Mouse (Mus musculus) adrenal gland, postnatal 14 days (tissue): ENCODE results near the gene Alg14. TPM values are rescaled to one million over a fixed set of nuclear protein-coding genes. Genes with fewer than 3 reads are reported as not detected.

Experiments used
- DNase-seq: peaks from one replicate; pipeline ENCODE4 v3.0.0; 2021; ENCODE audit warnings: mixed read lengths
- total RNA-seq: library from RNA; stranded (reverse); gene quantifications from 2 replicates; pipeline ENCODE4 v1.2.3, GENCODE M21; 2021

Alg14 gene
- total RNA-seq, 1 experiment from 2014 or later = 37.2 TPM

DNA sequence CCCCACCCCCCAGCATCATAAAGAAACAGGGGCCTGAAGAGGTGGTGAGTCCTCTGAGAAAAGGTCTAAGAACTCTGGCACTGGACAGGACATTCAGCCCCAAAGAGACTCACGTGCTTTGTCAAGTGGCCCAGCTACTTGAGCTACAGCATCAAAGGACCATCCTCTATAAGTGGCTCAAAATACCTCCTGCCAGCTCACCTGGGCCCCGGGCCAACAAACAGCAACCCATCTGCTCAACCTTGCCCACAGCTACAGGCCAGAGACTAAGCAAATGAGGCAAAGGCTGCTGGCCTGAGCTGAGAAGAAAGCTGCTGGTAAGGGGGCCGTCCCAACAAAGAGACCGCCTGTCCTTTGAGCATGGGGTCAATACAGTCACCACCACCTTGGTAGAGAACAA, 14.0 kb upstream of the Alg14 start:
- DNase-seq = no peak

DNA sequence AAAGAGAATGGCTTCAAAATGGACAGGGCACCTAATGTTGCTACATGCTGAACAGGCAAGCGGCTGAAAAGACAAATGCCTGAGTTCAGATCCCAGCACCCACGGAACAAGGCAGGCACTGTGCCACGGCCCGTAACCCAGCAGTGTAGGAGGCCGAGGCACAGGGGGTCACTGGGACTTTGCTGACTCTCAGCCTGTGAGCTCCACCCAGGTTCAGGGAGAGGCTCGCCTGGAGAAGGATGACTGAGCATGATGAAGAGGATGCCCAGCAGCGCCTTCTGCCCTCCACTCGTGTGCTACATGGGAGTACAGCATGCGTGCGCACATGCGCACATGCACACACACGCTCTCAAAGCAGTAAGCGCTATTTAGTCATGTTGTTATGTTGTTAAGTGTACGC, 11.9 kb upstream of the Alg14 start:
- DNase-seq = no peak

DNA sequence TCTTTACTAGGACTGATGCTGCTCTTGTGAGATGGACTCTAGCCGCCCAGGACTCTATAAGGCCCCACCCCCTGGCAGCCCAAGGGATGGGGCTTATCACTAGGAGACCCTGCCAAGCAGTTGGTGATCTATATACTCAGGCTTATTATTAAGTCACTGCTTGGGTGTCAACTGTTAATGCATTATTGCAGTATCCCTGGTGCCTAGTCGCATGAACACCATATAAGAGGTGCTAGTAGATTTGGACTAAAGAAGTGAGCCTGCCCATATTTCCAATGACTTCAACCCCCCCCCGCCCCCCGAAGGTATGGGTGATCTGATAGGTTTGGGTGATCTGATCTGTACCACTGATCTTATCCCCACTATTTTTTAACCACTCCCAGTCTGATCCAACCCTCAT, 8.6 kb upstream of the Alg14 start, which contains the start of gene Tmem56:
TSS of gene Tmem56 (minus strand) at position 101 of the 400 bp plus-strand sequence.
- DNase-seq = no peak

DNA sequence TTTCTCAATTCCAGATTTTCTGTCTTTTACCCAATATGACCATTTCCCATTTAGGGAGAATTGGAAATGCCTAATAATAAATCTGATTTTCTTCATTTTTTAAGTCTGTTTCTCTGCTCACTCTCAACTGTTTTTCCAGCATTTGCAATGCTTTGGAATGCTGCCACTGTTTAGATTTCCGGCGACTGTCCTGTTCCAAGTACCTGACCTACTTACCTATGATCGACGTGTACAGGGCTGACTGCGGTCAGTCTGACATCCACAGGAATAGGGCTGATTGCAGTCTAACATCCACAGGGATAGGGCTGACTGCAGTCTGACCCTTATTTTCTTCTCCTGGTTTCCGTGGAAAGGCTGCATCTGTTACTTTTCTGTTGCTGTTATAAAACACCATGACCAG, 6.4 kb upstream of the Alg14 start:
- DNase-seq = no peak

DNA sequence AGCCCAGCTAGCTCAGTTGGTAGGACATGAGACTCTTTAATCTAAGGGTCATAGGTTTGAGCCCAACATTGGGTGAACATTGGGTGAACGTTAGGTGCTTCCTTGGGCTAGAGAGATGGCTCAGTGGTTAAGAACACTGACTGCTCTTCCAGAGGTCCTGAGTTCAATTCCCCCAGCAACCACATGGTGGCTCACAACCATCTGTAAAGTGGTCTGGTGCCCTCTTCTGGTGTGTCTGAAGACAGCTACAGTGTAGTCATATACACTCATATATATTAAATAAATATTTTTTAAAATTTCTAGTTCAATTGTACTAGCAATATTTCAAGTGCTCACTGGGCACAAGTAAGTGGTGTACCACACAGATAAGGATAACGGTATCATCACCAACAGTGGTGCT, 4.4 kb upstream of the Alg14 start:
- no peak for DNase-seq

DNA sequence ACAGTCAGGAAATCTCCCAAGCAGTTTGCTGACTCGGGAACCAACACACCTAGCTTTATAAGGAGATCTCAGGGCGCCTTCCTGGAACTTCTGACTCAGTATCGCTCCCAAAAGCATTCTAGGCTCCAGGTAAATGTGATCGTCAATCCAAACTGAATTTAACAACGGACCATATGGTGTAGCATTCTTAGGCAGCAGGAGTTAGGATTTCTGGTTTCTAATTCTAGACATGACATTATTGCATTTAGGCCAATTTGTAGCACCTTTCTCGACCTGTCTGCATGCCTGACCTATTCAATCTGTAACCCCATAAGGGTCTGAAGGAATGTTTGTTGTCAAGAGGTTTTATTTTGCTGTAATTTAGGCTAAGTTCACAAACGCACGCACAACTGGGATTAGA, 892 bp upstream of the Alg14 start:
- DNase-seq = no peak

DNA sequence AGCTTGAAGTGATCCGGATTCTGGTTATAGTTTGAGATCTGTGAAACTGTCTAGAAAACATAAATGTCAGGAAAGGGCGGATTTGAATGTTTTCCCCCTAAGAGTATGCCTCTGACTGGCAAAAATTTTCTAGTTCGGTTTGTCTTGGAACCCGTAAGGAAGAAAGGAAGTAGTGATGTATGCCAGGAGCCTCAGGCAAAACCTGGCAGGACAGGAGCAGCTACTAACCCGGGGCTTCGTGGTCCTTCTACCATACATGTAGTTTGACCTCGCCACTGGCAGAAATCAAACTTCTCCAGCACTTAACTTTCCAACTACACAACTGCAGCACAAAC, 381 bp upstream of the Alg14 start:
- DNase-seq = no peak

DNA sequence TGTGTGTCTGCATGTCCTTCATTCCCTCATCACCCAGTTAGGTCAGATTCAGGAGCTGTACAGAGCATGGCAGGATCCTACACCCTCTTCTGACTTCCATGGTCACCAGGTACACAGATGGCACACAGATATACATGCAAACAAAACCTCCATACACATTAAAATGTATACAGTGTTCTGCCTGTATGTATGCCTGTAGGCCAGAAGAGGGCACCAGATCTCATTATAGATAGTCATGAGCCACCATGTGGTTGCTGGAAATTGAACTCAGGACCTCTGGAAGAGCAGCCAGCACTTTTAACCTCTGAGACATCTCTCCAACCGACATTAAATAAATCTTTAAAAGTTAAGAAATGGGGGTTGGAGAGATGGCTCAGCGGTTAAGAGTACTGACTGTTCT, 2.6 kb downstream of the Alg14 start:
- no peak for DNase-seq

DNA sequence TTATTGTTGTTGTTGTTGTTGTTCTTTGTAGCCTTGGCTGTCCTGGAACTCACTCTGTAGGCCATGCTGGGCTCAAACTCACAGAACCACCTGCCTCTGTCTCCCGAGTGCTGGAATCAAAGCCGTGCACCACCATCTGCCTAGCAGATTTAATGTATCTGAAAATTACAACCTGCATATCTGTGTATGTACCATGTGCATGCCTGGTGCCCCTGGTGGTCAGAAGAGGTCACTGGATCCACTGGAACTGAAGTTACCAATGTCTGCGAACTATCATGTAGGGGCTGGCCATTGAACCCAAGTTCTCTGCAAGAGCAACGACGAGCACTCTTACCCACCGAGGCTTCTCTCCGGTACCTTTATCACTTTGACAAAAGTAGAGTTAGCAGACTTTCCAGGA, 15.1 kb downstream of the Alg14 start:
- peak; percentile 34 for DNase-seq

DNA sequence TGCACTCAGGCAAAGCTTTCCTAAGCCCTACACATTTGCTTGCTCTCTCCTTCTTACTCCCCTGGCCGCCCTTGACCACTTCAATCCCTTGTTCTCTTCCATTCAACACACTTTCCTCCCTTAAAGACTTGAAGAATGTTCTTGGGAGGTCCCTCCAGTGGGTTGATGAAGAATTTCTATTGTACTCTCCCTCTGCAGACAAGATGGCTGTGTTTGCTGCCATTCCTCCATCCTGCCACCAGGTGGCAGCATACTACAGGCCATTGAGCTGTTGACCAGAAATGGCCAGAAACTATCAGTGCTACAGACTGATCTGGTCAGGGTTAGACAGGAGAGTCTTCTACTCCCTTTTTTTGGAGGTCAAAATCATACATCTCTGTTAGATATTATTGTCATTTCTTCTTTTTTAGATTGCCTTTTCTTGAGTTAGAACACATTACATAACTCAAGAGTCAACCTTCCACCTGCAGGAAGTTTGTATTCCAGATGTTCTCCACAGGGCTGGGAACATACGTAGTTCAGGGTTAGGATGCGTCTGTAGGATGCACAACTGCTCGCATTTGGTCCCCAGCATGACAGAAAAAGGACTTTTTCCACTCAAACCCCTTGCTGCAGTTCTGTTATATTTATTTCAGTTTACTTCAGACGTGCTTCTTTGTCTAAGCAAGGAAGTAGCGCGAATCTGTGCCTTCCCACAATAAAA, 16.1 kb downstream of the Alg14 start:
- DNase-seq = peak; percentile 87

DNA sequence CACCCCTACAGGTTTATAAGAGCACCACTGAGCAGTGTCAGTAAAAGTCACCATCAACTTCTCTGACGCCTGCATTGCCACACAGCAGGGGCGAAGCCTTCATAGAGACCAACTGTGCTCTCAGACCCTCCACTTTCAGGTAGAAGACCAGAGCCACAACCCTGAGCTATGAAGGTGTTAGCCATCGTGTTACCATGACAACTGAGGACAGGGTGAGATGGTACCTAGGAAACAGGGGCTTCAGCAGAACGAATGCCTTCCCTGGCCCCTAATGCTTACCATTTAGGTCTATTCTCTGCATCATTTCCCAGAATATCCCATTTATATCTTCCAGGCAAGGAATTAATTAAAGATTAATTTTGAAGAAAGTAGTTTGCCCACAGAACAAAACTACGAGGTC, 17.4 kb downstream of the Alg14 start:
- no peak for DNase-seq

DNA sequence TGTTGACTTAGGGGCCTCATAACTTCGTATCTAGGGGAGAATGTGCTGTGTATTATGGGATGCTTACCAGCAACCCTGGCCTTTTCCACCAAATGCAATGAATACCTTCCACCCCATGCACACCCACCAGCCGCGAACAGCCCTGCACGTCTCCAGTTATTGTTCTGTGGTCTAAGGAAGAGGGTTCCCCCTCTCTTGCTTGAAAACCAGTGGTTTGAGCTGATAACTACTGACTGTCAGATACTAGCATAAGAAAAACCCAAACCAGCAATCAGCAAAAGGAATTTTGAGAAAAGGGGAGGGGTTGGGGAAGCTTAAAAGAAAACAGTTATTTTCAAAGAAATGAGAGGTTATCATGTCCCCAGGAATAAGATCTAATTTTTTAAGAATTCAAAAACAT, 17.9 kb downstream of the Alg14 start:
- no peak for DNase-seq

DNA sequence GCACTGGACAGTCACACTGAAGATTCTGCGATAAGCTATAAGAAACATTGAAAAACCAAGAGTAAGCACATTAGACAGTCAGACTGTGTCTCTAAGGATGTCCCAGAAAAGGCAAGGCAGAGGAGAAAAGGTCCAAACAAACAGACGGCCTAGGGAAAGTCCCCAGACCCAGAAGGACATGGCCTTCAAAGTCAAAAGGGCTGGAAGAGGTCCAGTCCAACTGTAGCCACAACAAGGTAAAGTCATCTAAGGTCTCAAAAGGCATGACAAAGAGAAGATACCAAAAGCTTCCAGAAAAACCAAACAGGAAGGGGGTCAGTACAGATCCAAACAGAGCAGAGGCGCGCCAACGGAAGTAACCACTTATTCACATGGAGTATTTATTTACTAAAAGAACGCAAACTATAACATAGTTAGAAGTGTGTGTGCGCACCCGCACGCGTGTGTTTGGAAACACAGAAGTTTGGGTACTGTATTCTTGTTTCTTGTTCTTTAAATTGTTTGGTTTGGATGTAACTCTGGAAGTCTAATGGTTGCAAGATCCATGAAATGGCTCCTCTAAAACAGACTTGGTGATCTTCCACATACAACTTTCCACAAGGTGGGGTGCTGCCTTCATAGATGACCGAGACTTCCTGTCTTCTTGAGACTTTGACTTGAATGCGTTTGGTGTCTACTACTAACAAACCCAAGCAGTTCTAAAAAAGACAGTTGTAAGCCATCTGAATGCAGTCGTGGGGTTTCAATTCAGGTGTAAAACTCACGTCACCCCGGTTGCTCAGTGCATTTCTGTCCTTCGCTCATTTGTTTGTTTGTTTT, 18.5 kb downstream of the Alg14 start:
- peak; percentile 64 for DNase-seq

DNA sequence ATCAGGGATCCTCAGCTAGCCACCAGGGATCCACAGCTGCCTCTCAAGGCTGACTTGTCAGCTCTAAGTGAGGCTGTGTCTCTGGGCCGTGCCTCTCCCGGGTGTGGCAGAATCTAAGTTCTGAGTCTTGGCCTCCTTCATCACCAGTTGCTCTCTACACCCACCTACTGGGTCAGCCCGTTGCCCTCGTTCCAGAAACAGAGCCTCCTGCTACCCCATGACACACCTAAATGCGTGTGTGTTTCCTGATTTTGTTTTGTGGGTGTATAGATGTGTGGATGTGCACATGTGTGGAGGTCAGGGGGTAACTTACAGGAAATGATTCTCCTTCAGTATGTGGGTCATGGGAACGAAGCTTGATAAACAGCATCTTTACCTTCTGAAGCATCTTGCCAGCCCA, 20.9 kb downstream of the Alg14 start:
- no peak for DNase-seq

DNA sequence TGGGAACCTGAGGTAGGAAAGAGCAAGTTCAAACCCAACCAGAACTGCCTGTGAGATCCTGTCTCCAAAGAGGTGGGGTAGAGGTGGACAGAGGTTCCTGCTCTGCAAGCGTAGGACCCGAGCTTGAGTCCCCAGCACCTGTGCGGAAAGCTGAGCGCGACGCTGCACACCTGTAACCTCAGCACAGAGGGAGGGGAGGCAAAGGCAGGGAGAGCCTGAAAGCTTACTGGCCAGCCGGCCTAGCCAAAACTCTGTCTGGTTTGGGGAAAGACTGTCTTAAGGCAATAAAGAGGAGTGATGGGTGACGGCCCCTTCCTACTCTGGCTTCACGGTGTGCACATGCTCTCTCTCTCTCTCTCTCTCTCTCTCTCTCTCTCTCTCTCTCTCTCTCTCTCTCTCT, 21.4 kb downstream of the Alg14 start:
- no peak for DNase-seq

DNA sequence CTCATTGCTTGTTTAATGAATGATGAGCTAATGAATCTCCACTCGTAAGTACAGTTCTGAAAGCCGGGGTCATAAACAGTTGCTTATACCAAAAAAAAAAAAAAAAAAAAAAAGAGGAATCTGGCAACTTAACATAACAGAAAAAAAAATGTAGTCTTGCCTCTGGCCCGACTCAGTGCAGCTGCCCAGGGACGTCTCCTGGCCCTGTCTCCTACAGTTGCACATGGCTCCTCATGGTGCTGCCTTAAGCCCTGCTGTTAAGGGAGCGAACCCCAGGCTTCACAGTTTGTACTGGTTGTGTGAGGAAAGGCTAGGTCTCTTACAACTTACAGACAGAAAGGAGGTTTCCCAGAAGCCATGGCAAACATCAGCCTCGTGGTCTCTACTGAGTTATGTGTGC, 22.6 kb downstream of the Alg14 start:
- no peak for DNase-seq

DNA sequence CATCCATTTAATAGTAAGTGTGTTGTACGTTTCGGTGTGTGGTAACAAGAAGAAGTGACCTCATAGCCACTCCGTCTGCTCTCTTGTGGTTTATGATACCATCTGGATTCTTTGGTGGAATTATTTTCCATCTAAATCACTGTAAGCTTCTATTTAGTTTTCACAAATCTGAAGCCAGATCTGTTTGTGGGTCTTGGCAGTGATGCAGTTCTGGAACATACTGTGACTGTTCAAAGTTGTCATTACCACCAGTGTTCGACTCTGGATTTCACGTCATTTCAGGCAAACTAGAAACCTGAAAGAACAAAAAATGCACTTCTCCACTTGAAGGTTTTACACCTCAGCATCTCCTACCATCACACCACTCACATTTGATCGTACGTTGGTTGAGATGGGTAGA, 23.9 kb downstream of the Alg14 start:
- no peak for DNase-seq

DNA sequence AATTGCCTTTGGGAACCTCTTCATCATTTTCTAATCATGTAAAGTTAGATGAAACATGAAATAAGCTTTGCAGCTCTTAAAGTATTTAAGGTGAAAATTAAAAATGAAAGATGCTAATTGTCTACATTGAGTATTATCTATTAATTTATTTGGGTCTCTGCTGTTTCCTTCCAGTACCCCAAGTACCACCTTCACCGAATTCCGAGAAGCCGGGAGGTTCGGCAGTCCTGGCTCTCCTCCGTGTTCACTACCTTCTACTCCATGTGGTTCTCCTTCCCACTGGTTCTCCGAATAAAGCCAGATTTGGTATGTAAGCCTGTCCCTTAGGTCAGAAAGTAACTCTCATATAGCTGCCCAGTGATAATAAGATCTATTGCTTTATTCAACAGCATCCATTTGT, 28.3 kb downstream of the Alg14 start:
- DNase-seq = no peak

DNA sequence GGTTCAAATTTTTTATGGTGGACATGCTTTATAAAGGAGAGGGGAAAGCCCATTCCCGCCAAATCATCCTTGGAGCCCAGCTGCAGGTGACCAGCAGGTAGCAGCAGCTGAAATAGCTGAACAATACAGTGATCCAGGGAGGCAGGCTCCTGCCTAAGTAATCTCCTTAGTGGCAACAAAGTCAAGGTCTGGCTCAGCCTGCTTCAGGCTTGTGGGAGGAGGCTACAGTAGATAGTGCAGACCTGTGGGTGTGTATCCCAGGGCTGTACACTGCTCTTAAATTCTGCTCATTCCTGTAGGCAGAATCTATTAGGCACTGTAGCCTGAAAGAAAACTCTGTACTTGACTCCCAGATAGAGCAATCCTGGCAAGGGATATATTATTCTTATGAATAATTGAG, 29.3 kb downstream of the Alg14 start:
- no peak for DNase-seq

DNA sequence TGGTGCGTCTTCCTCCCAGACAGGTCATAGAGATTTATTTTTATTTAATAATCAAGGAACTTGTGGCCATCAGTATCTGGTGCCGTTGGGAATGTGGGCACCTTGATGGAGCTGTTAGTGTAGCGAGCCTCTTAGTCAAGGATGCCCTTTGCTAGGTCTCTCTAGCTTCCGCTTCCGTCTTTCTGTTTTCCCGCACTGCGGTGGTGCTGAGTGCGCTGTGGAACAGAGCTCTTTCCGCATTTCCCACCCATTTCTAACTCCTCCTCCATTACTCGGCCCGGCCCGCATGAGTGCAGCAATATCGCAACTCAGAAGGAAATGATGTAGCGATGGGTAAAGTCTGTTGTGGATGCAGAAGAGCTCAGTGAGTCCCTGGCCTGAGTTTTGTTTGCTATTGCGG, 31.8 kb downstream of the Alg14 start:
- DNase-seq = no peak

DNA sequence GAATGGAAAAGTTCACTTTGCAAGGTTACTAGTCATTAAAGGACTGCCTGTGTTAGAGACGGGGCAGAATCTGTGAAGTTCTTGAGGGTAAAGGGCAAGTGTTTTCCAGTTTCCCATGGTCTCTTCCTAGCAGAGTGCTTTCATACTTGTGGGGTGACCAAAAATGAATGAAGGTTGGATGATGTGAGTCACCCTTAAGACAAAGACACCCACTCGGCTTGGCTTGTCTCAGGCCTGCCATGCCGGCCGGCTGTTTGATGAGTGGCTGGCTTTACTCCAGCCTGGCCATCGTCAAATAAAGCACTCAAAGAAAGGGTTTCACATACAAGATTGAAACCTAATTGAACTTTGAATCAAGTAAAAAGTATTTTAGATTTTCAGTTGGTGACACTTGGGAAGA, 35.8 kb downstream of the Alg14 start:
- peak; percentile 30 for DNase-seq

DNA sequence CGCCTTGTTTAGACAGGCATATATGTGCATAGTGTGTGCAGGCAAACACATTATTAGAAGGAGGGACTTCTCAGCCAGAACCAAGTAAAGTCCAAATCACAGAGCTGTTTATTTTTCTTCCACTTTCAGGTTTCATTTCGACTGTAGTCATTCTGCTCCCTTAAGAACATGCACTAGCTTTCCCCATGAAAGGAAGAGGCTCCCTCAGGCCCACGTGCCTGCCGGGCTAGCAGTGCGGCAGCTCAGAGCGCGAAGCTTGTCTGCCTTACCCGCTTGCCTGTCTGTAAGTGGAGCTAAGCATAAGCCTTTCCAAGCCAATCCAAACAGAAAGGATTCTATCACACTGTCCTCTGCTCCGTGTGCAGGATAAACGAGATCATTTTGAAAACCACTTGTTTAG, 38.1 kb downstream of the Alg14 start:
- no peak for DNase-seq

DNA sequence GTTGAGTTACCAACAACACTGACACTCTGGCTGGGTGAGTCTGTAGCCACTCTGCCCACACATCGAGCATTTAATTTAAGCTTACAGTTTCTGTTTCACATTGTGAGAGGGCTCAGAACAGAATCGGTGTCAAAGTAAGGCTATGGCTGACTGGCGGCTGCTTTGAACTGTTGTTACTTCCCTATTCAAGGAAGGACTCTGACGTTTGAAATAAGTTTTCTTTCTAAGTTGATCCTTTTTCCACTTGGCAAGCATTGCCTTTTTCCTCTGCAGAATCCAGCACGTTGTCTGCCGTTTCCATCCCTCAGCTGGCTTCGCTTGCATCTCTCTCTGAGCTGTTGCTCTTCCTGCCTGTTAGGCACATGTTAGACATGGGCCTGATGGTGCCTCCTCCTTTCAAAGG, 38.7 kb downstream of the Alg14 start:
- DNase-seq = no peak

DNA sequence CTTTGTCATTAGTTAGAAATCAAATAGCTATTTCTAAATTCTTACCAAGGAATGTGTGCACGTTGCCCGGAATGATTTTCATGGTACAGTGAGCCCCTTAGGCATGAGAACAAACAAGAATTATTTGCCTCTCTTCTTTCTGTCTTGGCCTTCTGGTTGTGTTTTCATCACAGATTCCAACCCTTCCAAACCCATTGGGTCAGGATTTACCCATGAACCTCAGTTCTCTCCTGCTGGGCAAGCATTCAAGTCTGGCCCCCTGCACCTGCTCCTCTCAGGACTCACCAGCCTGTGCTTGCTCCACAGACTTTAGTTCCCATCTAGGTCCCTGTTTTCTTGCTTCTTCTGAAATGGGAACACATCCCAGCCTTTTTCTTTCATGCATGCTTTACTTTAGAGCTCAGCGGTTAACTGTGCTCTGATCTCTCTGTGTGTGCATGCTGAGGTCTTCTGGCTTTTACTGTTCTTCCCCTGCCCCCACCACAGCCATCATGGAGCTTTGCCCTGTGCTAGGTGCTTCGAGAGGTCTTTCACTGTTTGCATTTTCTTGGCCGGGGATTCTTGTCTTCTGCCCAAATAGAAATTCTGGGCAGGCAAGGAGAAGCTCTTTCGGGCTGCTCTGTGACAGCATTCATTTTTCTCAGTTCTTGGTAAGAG, 44.8 kb downstream of the Alg14 start:
- no peak for DNase-seq
